Mouse (Mus musculus): Measurements from ENCODE around the gene Pinlyp. TPM values are rescaled to one million over a fixed set of nuclear protein-coding genes. Genes with fewer than 3 reads are reported as not detected.

The Pinlyp gene
- polyA plus RNA-seq, 1 experiment from 2014 or later, result not detected

- WGBS, result 64% methylated on average over 5 of the region's 5 CpGs
- no peak overlapping the region for H3K4me3 ChIP-seq (ENCODE audit: control insufficient read depth in 1 of 2, insufficient read depth in 1 of 2, low read depth in 1 of 2, low read length in 2 of 2)
- no peak overlapping the region for H3K9ac ChIP-seq (ENCODE audit: low read length)
- H3K27me3 ChIP-seq (ENCODE audit: control insufficient read depth, insufficient read depth, low read length), result no peaks in the 10 kb centered on the region
- H3K36me3 ChIP-seq (ENCODE audit: control insufficient read depth, insufficient read depth, low read length), result peaks cover 39% of the 10 kb centered on the region
- H3K4me1 ChIP-seq (ENCODE audit: control insufficient read depth in 2 of 2, insufficient read depth in 2 of 2, low read length in 2 of 2), result no peaks in the 10 kb centered on the region
- ATAC-seq (ENCODE audit: insufficient number of reproducible peaks, insufficient read depth, low FRiP score, low read depth), result no peak
- H3K9me3 ChIP-seq (ENCODE audit: control insufficient read depth, low read length), result no peaks in the 10 kb centered on the region
- H3K4me2 ChIP-seq (ENCODE audit: low read length), result no peak overlapping the region
- no peak overlapping the region for H3K27ac ChIP-seq (replicated peaks in 1 of 2; ENCODE audit: control insufficient read depth in 1 of 2, insufficient read depth in 1 of 2, low read depth in 2 of 2, low read length in 2 of 2)
Measured at GRCm38 (mm10) chr7:24572455-24572854, 26.5 kb upstream of the Pinlyp start.

- no peak overlapping the region for H3K9ac ChIP-seq (ENCODE audit: low read length)
- peaks cover 53% of the 10 kb centered on the region for H3K36me3 ChIP-seq (ENCODE audit: control insufficient read depth, insufficient read depth, low read length)
- no peak overlapping the region for H3K4me3 ChIP-seq (ENCODE audit: control insufficient read depth in 1 of 2, insufficient read depth in 1 of 2, low read depth in 1 of 2, low read length in 2 of 2)
- no peak overlapping the region for H3K4me2 ChIP-seq (ENCODE audit: low read length)
- no peak overlapping the region for H3K27ac ChIP-seq (replicated peaks in 1 of 2; ENCODE audit: control insufficient read depth in 1 of 2, insufficient read depth in 1 of 2, low read depth in 2 of 2, low read length in 2 of 2)
- H3K4me1 ChIP-seq (ENCODE audit: control insufficient read depth in 2 of 2, insufficient read depth in 2 of 2, low read length in 2 of 2), result no peaks in the 10 kb centered on the region
- WGBS, result 72% methylated on average over 4 of the region's 4 CpGs
- no peaks in the 10 kb centered on the region for H3K27me3 ChIP-seq (ENCODE audit: control insufficient read depth, insufficient read depth, low read length)
- no peak for ATAC-seq (ENCODE audit: insufficient number of reproducible peaks, insufficient read depth, low FRiP score, low read depth)
- no peaks in the 10 kb centered on the region for H3K9me3 ChIP-seq (ENCODE audit: control insufficient read depth, low read length)
Measured at GRCm38 (mm10) chr7:24571071-24571470, 25.2 kb upstream of the Pinlyp start.

- H3K4me2 ChIP-seq (ENCODE audit: low read length), result no peak overlapping the region
- ATAC-seq (ENCODE audit: insufficient number of reproducible peaks, insufficient read depth, low FRiP score, low read depth), result no peak
- no peak overlapping the region for H3K4me3 ChIP-seq (ENCODE audit: control insufficient read depth in 1 of 2, insufficient read depth in 1 of 2, low read depth in 1 of 2, low read length in 2 of 2)
- WGBS, result 94% methylated on average over 4 of the region's 4 CpGs
- no peaks in the 10 kb centered on the region for H3K27me3 ChIP-seq (ENCODE audit: control insufficient read depth, insufficient read depth, low read length)
- H3K36me3 ChIP-seq (ENCODE audit: control insufficient read depth, insufficient read depth, low read length), result peaks cover 64% of the 10 kb centered on the region
- no peak overlapping the region for H3K27ac ChIP-seq (replicated peaks in 1 of 2; ENCODE audit: control insufficient read depth in 1 of 2, insufficient read depth in 1 of 2, low read depth in 2 of 2, low read length in 2 of 2)
- no peak overlapping the region for H3K9ac ChIP-seq (ENCODE audit: low read length)
- H3K4me1 ChIP-seq (ENCODE audit: control insufficient read depth in 2 of 2, insufficient read depth in 2 of 2, low read length in 2 of 2), result no peaks in the 10 kb centered on the region
- no peaks in the 10 kb centered on the region for H3K9me3 ChIP-seq (ENCODE audit: control insufficient read depth, low read length)
Measured at GRCm38 (mm10) chr7:24568512-24568911, 22.6 kb upstream of the Pinlyp start.

GRCm38 (mm10) chr7:24566206-24566605 lies 20.3 kb upstream of the Pinlyp start:
- H3K36me3 ChIP-seq (ENCODE audit: control insufficient read depth, insufficient read depth, low read length), result peaks cover 69% of the 10 kb centered on the region
- ATAC-seq (ENCODE audit: insufficient number of reproducible peaks, insufficient read depth, low FRiP score, low read depth), result no peak
- 86% methylated on average over 9 of the region's 9 CpGs for WGBS
- no peaks in the 10 kb centered on the region for H3K9me3 ChIP-seq (ENCODE audit: control insufficient read depth, low read length)
- H3K27me3 ChIP-seq (ENCODE audit: control insufficient read depth, insufficient read depth, low read length), result no peaks in the 10 kb centered on the region
- no peak overlapping the region for H3K27ac ChIP-seq (replicated peaks in 1 of 2; ENCODE audit: control insufficient read depth in 1 of 2, insufficient read depth in 1 of 2, low read depth in 2 of 2, low read length in 2 of 2)
- H3K4me1 ChIP-seq (ENCODE audit: control insufficient read depth in 2 of 2, insufficient read depth in 2 of 2, low read length in 2 of 2), result no peaks in the 10 kb centered on the region
- no peak overlapping the region for H3K9ac ChIP-seq (ENCODE audit: low read length)
- no peak overlapping the region for H3K4me2 ChIP-seq (ENCODE audit: low read length)
- no peak overlapping the region for H3K4me3 ChIP-seq (ENCODE audit: control insufficient read depth in 1 of 2, insufficient read depth in 1 of 2, low read depth in 1 of 2, low read length in 2 of 2)

GRCm38 (mm10) chr7:24565627-24566026 lies 19.7 kb upstream of the Pinlyp start:
- 84% methylated on average over 11 of the region's 11 CpGs for WGBS
- H3K4me2 ChIP-seq (ENCODE audit: low read length), result no peak overlapping the region
- H3K36me3 ChIP-seq (ENCODE audit: control insufficient read depth, insufficient read depth, low read length), result peaks cover 69% of the 10 kb centered on the region
- H3K27ac ChIP-seq (replicated peaks in 1 of 2; ENCODE audit: control insufficient read depth in 1 of 2, insufficient read depth in 1 of 2, low read depth in 2 of 2, low read length in 2 of 2), result no peak overlapping the region
- no peak overlapping the region for H3K9ac ChIP-seq (ENCODE audit: low read length)
- no peak for ATAC-seq (ENCODE audit: insufficient number of reproducible peaks, insufficient read depth, low FRiP score, low read depth)
- H3K27me3 ChIP-seq (ENCODE audit: control insufficient read depth, insufficient read depth, low read length), result no peaks in the 10 kb centered on the region
- no peaks in the 10 kb centered on the region for H3K4me1 ChIP-seq (ENCODE audit: control insufficient read depth in 2 of 2, insufficient read depth in 2 of 2, low read length in 2 of 2)
- no peaks in the 10 kb centered on the region for H3K9me3 ChIP-seq (ENCODE audit: control insufficient read depth, low read length)
- H3K4me3 ChIP-seq (ENCODE audit: control insufficient read depth in 1 of 2, insufficient read depth in 1 of 2, low read depth in 1 of 2, low read length in 2 of 2), result no peak overlapping the region

- H3K9ac ChIP-seq (ENCODE audit: low read length), result no peak overlapping the region
- 73% methylated on average over 6 of the region's 6 CpGs for WGBS
- no peaks in the 10 kb centered on the region for H3K27me3 ChIP-seq (ENCODE audit: control insufficient read depth, insufficient read depth, low read length)
- no peak for ATAC-seq (ENCODE audit: insufficient number of reproducible peaks, insufficient read depth, low FRiP score, low read depth)
- no peaks in the 10 kb centered on the region for H3K9me3 ChIP-seq (ENCODE audit: control insufficient read depth, low read length)
- H3K4me1 ChIP-seq (ENCODE audit: control insufficient read depth in 2 of 2, insufficient read depth in 2 of 2, low read length in 2 of 2), result no peaks in the 10 kb centered on the region
- H3K4me3 ChIP-seq (ENCODE audit: control insufficient read depth in 1 of 2, insufficient read depth in 1 of 2, low read depth in 1 of 2, low read length in 2 of 2), result no peak overlapping the region
- no peak overlapping the region for H3K4me2 ChIP-seq (ENCODE audit: low read length)
- H3K36me3 ChIP-seq (ENCODE audit: control insufficient read depth, insufficient read depth, low read length), result peaks cover 68% of the 10 kb centered on the region
- H3K27ac ChIP-seq (replicated peaks in 1 of 2; ENCODE audit: control insufficient read depth in 1 of 2, insufficient read depth in 1 of 2, low read depth in 2 of 2, low read length in 2 of 2), result no peak overlapping the region
Measured at GRCm38 (mm10) chr7:24564607-24565265, 18.8 kb upstream of the Pinlyp start.

DNA sequence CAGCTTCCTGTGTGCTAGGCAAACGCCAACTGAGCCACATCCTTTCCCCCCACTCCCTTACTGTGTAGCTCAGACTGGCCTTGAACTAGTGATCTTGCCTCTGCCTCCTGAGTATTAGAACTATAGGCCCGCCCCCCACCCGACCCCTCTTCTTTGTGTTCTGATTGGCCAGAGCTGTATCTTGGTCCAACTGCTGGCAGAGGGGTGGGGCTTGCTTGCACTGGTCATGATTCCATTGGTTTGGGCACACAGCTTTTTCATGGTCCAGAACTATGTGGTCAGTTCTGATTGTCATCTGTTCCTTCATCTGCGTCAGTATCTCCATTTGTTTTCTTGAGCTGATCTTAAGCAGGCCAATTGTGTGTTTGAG lies 17.9 kb upstream of the Pinlyp start:
- Histone ChIP-seq H3K4me1 (ENCODE audit: control insufficient read depth in 2 of 2, insufficient read depth in 2 of 2, low read length in 2 of 2) (no peaks in the 10 kb centered on the region), H3K27ac (replicated peaks in 1 of 2; ENCODE audit: control insufficient read depth in 1 of 2, insufficient read depth in 1 of 2, low read depth in 2 of 2, low read length in 2 of 2) (no peak overlapping the region), H3K27me3 (ENCODE audit: control insufficient read depth, insufficient read depth, low read length) (no peaks in the 10 kb centered on the region), H3K36me3 (ENCODE audit: control insufficient read depth, insufficient read depth, low read length) (peaks cover 73% of the 10 kb centered on the region), H3K9me3 (ENCODE audit: control insufficient read depth, low read length) (no peaks in the 10 kb centered on the region), H3K9ac (ENCODE audit: low read length) (no peak overlapping the region), H3K4me3 (ENCODE audit: control insufficient read depth in 1 of 2, insufficient read depth in 1 of 2, low read depth in 1 of 2, low read length in 2 of 2) (no peak overlapping the region), H3K4me2 (ENCODE audit: low read length) (no peak overlapping the region)
- no peak for ATAC-seq (ENCODE audit: insufficient number of reproducible peaks, insufficient read depth, low FRiP score, low read depth)
- WGBS, result 86% methylated on average over 4 of the region's 4 CpGs

- Histone ChIP-seq H3K4me1 (ENCODE audit: control insufficient read depth in 2 of 2, insufficient read depth in 2 of 2, low read length in 2 of 2) (no peaks in the 10 kb centered on the region), H3K27ac (replicated peaks in 1 of 2; ENCODE audit: control insufficient read depth in 1 of 2, insufficient read depth in 1 of 2, low read depth in 2 of 2, low read length in 2 of 2) (no peak overlapping the region), H3K36me3 (ENCODE audit: control insufficient read depth, insufficient read depth, low read length) (peaks cover 68% of the 10 kb centered on the region), H3K9ac (ENCODE audit: low read length) (no peak overlapping the region), H3K4me3 (ENCODE audit: control insufficient read depth in 1 of 2, insufficient read depth in 1 of 2, low read depth in 1 of 2, low read length in 2 of 2) (no peak overlapping the region), H3K4me2 (ENCODE audit: low read length) (no peak overlapping the region), H3K27me3 (ENCODE audit: control insufficient read depth, insufficient read depth, low read length) (no peaks in the 10 kb centered on the region), H3K9me3 (ENCODE audit: control insufficient read depth, low read length) (no peaks in the 10 kb centered on the region)
- 87% methylated on average over 8 of the region's 8 CpGs for WGBS
- no peak for ATAC-seq (ENCODE audit: insufficient number of reproducible peaks, insufficient read depth, low FRiP score, low read depth)
Measured at GRCm38 (mm10) chr7:24563191-24563836, 17.4 kb upstream of the Pinlyp start.

Measured in heart, embryonic 14.5 days (tissue).